Mouse (Mus musculus) neutrophil, adult 5-6 weeks (primary cell): Measurements from ENCODE around the gene Fam90a1b. TPM values are rescaled to one million over a fixed set of nuclear protein-coding genes. Genes with fewer than 3 reads are reported as not detected.
A peak's percentile ranks its signal among the peaks of the same experiment; 100 is the strongest.
"Not testable (repeated sequence)": the region's sequence is repeated elsewhere in the genome, so short reads cannot be mapped to it uniquely, and the experiment has no call there.

ENCODE experiments used
- ATAC-seq: fragments of 151-379, 151-347 bp; 2 replicates; pipeline ENCODE4 v1.8.0; 2017; ENCODE audit warnings: mild to moderate bottlenecking, moderate TSS enrichment; ENCODE audit not compliant: insufficient number of reproducible peaks, poor library complexity, low FRiP score, severe bottlenecking; ENCODE audit errors: extremely low read depth
- total RNA-seq: library from RNA; stranded (forward); fragments of 200-1000 nt; gene quantifications from 2 replicates; pipeline ENCODE4 v1.2.3, GENCODE M21; 2017

Fam90a1b gene
- not detected in 2 replicates for total RNA-seq

DNA sequence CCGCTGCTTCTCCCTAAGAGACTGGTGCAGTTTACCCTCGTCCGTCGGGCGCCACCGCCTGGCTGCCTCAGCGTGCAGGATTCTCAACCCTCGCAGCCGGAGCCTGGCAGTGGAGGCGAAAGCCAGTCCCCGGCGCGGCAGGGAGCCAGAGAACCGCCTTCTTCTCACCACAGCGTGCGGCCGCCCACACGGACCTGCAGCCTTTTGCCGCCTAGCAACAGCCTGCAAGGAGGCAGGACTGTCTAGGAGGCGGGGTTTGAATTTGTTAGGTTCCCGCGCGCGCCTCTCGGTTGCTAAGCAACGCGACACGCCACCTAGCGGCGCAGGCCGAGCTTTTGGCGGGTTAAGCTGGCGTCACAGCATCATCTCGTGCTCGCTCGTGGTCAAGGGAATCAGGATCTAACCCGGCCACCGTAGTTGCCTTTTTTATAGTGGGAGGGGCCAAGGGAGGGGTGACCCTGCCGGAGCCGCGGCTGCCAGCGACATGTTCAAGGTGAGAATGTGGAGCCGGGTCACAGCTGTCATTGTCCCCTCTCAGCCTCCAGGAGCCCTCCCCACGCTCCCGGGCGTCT is at the start of gene Fam90a1b, which contains the start of gene Apoo:
Gene Fam90a1b (minus strand): TSS at position 108 of the 572 bp plus-strand sequence.
Gene Apoo (plus strand): TSS at position 448 of the 572 bp plus-strand sequence.
- ATAC-seq = peak; percentile 93

DNA sequence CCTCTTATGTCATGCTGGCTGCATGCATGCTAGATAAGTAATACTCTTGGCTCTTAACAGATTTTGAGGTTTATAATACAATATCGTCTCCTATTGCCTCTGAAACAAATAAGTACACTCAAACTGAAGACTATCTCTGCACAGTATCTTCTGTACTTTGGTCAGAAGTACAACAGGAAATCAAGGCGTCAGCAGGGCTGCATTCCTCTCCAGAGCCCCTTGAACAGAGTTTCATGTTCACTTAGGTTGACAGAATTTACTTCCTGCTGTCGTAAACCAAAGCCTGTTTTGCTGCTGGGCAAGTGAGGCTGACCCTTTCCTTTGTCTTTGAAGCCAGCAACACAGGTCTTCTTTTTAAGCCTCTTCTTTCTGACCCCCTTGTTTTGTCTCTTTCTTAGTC is 42.4 kb upstream of the Fam90a1b start:
- ATAC-seq = no peak

DNA sequence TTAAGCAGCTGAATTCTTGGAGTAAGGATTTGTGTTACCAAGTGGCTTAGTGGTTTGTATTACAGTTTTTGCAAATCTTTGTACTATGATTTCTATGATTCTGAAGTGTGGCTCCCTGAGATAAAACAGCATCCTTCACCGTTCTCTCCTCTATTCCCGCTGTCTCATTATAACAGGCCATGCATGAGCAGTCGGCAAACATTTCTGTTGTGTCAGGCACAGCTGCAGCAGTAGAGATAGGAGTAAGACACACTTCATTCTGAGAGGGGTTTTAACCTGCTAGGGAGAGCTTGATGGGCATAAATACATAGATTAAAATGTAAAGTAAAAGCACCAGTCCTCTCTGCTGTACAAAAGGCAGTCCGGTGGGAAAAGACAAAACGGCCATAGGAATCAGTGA is 12.2 kb upstream of the Fam90a1b start:
- no peak for ATAC-seq

DNA sequence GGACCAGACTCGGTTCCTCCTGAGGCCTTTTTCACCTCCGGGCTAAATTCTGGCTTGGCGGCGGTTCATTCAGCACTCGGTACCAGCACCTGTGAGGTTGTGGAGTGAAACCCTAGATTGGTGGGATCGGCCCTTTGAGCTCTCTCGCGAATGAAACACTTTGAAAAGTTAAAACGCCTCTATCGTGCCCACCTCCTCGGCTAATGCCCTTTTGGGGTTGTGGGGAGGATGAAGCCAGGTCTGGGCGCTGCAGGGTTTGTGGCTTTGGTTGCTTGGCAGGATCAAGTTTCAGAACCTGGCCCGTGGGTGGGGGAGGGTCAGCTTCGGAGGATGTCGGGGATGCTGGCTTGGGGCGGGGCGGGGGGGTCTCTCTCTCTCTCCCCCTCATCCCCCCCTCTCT is 671 bp upstream of the Fam90a1b start:
- ATAC-seq = no peak

DNA sequence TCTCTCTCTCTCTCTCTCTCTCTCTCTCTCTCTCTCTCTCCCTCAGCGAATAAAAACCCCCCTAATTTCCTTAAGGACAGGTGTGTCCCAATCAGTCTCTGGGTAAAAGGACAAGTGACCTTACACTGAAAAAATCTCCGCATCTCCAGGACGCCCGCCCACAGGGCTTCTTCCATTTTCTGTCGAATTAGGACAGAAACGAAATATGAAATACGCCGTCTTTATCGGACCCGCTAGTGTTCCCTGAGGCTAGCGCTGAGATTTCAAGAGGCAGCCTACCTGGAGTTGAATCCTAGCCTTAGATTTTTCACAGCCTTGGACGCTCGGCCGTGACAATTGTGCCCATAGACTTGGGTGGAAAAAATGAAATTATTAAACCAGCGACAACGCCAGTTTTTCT is 548 bp downstream of the Fam90a1b start:
- ATAC-seq = no peak

DNA sequence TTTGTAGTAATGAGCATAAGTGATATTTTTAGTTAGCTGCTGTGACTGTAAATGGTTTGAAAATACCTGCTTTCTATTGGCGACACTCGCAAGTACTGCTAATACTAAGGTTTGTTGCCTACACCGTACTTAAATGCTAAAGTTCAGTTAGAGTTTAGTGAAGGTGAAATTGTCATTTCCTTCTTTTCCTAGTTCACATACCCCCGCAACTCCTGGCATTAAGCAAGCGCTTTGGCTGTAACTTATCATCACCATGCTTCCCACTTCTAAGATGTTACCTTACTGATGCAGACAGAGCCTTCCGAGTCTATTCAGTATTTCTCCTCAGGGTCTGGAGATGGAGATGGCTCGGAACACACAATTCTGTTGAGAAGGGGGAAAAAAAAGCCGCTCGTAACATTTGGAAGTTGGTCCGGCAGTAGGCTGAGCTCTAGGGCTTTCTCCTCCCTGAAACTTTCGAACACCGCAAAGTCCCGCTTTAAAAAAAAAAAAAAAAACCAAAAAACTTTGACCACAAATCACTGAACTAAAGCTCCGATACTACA is 1.1 kb downstream of the Fam90a1b start:
- no peak for ATAC-seq

DNA sequence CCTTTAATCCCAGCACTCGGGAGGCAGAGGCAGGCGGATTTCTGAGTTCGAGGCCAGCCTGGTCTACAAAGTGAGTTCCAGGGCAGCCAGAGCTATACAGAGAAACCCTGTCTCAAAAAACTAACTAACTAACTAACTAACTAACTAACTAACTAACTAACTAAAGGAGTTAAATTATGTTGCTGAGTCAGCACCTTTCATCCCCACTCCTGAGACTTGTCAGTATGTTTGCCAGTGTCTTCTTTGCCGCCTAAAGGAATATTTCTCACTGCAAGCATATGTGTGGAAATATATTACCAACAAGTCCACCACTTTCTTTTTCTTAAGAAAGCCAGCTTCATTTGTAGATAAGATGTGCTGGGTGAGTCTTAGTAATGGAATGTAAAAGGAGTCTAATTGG is 22.9 kb downstream of the Fam90a1b start:
- ATAC-seq = not testable (repeated sequence)

DNA sequence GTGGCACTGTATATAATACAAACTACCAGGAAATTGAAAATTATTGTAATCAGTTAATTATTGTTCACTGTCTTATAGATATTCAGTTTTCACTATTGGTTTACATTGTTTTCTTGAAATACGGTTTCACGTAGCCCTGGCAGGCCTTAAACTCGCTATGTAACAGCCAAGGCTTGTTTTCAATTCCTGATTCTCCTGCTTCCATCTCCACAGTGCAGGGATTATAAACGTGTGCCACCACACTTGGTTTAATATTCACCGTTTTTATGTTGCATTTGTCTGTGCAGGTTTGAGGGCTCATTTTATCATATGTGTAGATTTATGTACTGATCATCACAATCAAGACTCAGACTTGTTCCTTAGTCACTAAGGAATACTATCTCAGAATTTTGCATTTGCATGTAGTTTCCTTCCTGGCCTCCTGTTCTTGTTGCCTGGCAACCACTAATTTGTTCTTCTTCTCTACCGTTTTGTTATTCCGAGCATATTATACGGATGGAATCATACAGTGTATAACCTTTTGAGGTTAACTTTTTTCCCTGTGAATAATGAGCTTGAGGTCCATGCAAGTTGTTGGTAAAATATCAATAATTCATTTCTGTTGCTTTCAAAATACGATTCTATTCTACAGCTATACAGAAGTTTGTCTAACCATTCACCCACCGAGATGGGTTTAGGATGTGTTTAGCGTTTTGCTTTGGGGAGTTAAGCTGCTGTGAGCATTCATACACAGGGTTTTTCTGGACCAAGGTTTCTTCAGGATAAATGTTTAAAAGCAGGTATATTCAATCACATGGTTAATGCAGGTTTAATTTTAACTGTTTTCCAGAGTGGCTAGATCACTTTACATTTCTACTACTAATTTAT is 45.3 kb downstream of the Fam90a1b start:
- no peak for ATAC-seq

Other genes with a start within 250 kb of the Fam90a1b start
- 40.6 and 44.2 TPM in 2 replicates for gene Zfx, start 243.1 kb downstream of the Fam90a1b start, total RNA-seq
- gene Eif2s3x, start 153.9 kb downstream of the Fam90a1b start, total RNA-seq = 69.7 and 81.2 TPM in 2 replicates
- 10.1 and 13.3 TPM in 2 replicates for gene Klhl15, start 132.2 kb downstream of the Fam90a1b start, total RNA-seq
- gene Apoo, start 340 bp upstream of the Fam90a1b start, total RNA-seq = 3.4 and 6.9 TPM in 2 replicates
- 0.49 and 0.81 TPM in 2 replicates for gene Maged1, start 175.4 kb upstream of the Fam90a1b start, total RNA-seq